Comparison of ENCODE assay signal across 27 mouse cellular contexts in genomic region chr10:33723764-33724163, GRCm38 (mm10).
"Had no signal": no experiment of that assay in that cellular context is flagged by ENCODE, and none has a peak within 500 bp of the region (broad histone marks: within the 10 kb centered on the region; RNA-seq: fewer than 3 reads in every experiment).

No protein-coding gene starts in this region.

- H3K36me3 ChIP-seq: heart, embryonic 10.5 days; heart, embryonic 12.5 days; hindbrain, embryonic 10.5 days; hindbrain, embryonic 12.5 days; hindbrain, embryonic 15.5 days; intestine, embryonic 15.5 days; kidney, embryonic 15.5 days; limb, embryonic 13.5 days; limb, embryonic 15.5 days; liver, embryonic 12.5 days had no signal

- H3K9me3 ChIP-seq: heart, embryonic 10.5 days; hindbrain, embryonic 10.5 days; hindbrain, embryonic 12.5 days; hindbrain, embryonic 15.5 days; intestine, embryonic 15.5 days; kidney, embryonic 15.5 days; limb, embryonic 13.5 days; limb, embryonic 15.5 days; liver, embryonic 12.5 days had no signal

- H3K27ac ChIP-seq: heart, adult 2 months; heart, embryonic 10.5 days; hindbrain, embryonic 10.5 days; hindbrain, embryonic 12.5 days; hindbrain, embryonic 15.5 days; intestine, embryonic 15.5 days; kidney, embryonic 15.5 days; kidney, postnatal 0 days; limb, embryonic 13.5 days; limb, embryonic 15.5 days; liver, embryonic 12.5 days; liver, embryonic 14.5 days had no signal

- H3K4me1 ChIP-seq: heart, embryonic 10.5 days; heart, embryonic 12.5 days; hindbrain, embryonic 10.5 days; hindbrain, embryonic 12.5 days; hindbrain, embryonic 15.5 days; intestine, embryonic 15.5 days; kidney, embryonic 15.5 days; limb, embryonic 13.5 days; limb, embryonic 15.5 days; liver, embryonic 12.5 days had no signal

- H3K4me3 ChIP-seq: heart, adult 2 months; heart, embryonic 10.5 days; heart, embryonic 12.5 days; hindbrain, embryonic 10.5 days; hindbrain, embryonic 12.5 days; hindbrain, embryonic 15.5 days; intestine, embryonic 15.5 days; kidney, embryonic 15.5 days; limb, embryonic 13.5 days; limb, embryonic 15.5 days; liver, embryonic 12.5 days had no signal

- ATAC-seq: inflammation-experienced regulatory T-cells, adult 6 months; intestine, embryonic 15.5 days; intestine, postnatal 0 days; liver, embryonic 12.5 days had no signal

- H3K9ac ChIP-seq: heart, embryonic 12.5 days; hindbrain, embryonic 12.5 days; hindbrain, embryonic 15.5 days; intestine, embryonic 15.5 days; kidney, embryonic 15.5 days; limb, embryonic 13.5 days; limb, embryonic 15.5 days; liver, embryonic 12.5 days; liver, embryonic 14.5 days had no signal

- H3K27me3 ChIP-seq: heart, embryonic 12.5 days; hindbrain, embryonic 12.5 days; hindbrain, embryonic 15.5 days; intestine, embryonic 15.5 days; kidney, embryonic 15.5 days; limb, embryonic 13.5 days; limb, embryonic 15.5 days; liver, embryonic 12.5 days had no signal

- H3K4me2 ChIP-seq: heart, embryonic 12.5 days; hindbrain, embryonic 12.5 days; hindbrain, embryonic 15.5 days; intestine, embryonic 15.5 days; kidney, embryonic 15.5 days; limb, embryonic 13.5 days; limb, embryonic 15.5 days; liver, embryonic 12.5 days had no signal

- DNase-seq: gastrocnemius, postnatal 10 days; gastrocnemius, postnatal 25 days; heart, adult 2 months; heart, postnatal 10 days; heart, postnatal 4 days; kidney, adult 2 months; kidney, adult 9 months; kidney, postnatal 14 days; kidney, postnatal 36 days; layer of hippocampus, adult 9-11 months; layer of hippocampus, postnatal 36 days; left cerebral cortex, postnatal 4 days; lung, adult 18-20 months had no signal
